Mouse (Mus musculus): ENCODE data around the gene Ccdc74a.

DNA sequence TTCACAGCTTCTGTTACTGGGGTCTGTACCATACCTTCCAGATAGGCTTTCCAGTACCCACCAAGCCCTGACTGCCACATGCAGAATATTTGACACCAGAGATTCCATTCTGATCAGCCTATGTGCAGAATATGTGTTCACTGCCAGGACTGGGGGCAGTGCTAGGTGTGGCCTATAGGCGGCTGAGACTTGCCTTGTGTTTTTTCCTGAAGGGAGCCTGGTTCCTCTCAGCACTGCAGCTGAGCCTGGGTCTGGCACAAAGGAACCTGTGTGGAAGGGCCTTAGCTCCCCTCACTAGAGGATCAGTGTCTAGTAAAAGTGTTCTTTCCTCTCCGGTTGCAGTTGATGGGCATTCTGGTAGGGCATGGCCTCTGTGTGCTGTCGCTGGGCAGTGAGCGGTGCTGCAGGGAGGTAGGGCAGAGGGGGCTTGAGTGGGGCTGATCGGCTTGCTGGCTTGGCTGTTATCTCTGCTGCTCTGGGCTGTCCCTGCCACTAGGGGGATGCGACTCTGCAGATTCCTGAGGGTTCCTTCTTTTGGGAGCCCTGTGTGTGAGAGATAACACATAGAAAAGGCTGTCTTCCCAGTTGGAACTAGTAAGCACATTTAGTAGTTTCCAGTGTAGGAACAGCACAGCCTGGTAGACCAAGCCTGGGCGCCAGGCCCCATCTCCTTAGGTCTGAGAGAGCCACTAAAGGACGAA lies 12.6 kb upstream of the Ccdc74a start:
- TF ChIP-seq CTCF (IDR thresholded peaks at IDR 0.05; ENCODE audit: extremely low read depth, insufficient read depth, low read length) (peak; percentile 38; the same call in 1 of the 2 replicates), POLR2A (IDR thresholded peaks at IDR 0.05; ENCODE audit: extremely low read depth, insufficient read depth, low read length) (no peak)

Measured in cortical plate, adult 2 months (tissue).